ENCODE assay signal across 8 mouse cellular contexts in genomic region chr10:128210954-128211353, GRCm38 (mm10). TPM values are rescaled to one million over a fixed set of nuclear protein-coding genes. Genes with fewer than 3 reads are reported as not detected.
A peak's percentile ranks its signal among the peaks of the same experiment; 100 is the strongest.
DNase-seq lines count a peak whose midpoint lies in the region; ATAC-seq and TF ChIP-seq lines count a peak whose summit lies in the region.

No protein-coding gene starts in this region.

- TF ChIP-seq POLR2A in liver, adult 2 months (IDR thresholded peaks at IDR 0.05; ENCODE audit: extremely low read depth, insufficient read depth, low read length) = peak; percentile 48; the same call in 1 of the 2 replicates
- no peak for TF ChIP-seq POLR2A in small intestine, adult 2 months (IDR thresholded peaks at IDR 0.05; ENCODE audit: low read depth, low read length)

- TF ChIP-seq CTCF in liver, adult 2 months (IDR thresholded peaks at IDR 0.05; ENCODE audit: low read depth, low read length) = no peak
- no peak for TF ChIP-seq CTCF in small intestine, adult 2 months (IDR thresholded peaks at IDR 0.05; ENCODE audit: extremely low read depth, insufficient read length, insufficient replicate concordance, low read depth, low read length)

- no peak for ATAC-seq in cerebellum, adult (ENCODE audit: insufficient number of reproducible peaks, low FRiP score, low TSS enrichment)

- H3K4me3 ChIP-seq in liver, adult 2 months (ENCODE audit: insufficient read depth, low read depth, low read length) = peak overlapping the region; percentile 65
- peak overlapping the region; percentile 73 for H3K4me3 ChIP-seq in small intestine, adult 2 months (ENCODE audit: low read depth, low read length)

- H3K9ac ChIP-seq in liver, adult 2 months (ENCODE audit: low read depth, low read length) = peak overlapping the region; percentile 79

- H3K27me3 ChIP-seq in liver, adult 2 months (ENCODE audit: control insufficient read depth, insufficient read depth, low read length) = no peaks in the 10 kb centered on the region
- H3K27me3 ChIP-seq in small intestine, adult 2 months (ENCODE audit: control insufficient read depth, insufficient read depth, low read length) = no peaks in the 10 kb centered on the region

- intact Hi-C loops in heart, postnatal 10 days (cut with DNase I) = no loop called here

- peaks cover 32% of the 10 kb centered on the region for H3K36me3 ChIP-seq in liver, adult 2 months (ENCODE audit: control insufficient read depth, insufficient read depth, low read length)
- peaks cover 2% of the 10 kb centered on the region; the same call in 1 of the 2 replicates for H3K36me3 ChIP-seq in small intestine, adult 2 months (ENCODE audit: control insufficient read depth, insufficient read depth, low read length)

- 6% methylated on average over 14 of the region's 14 CpGs for WGBS in liver, adult 2 months
- 8% methylated on average over 14 of the region's 14 CpGs for WGBS in small intestine, adult 2 months

- peak overlapping the region; percentile 89 for H3K27ac ChIP-seq in liver, adult 2 months (replicated peaks; ENCODE audit: insufficient read depth, low read depth, low read length)
- H3K27ac ChIP-seq in small intestine, adult 2 months (ENCODE audit: insufficient read depth, low read depth, low read length) = no peak overlapping the region

- H3K4me1 ChIP-seq in liver, adult 2 months (ENCODE audit: control insufficient read depth, insufficient read depth, low read length) = peaks cover 10% of the 10 kb centered on the region; the same call in 1 of the 2 replicates
- peaks cover 3% of the 10 kb centered on the region; the same call in 1 of the 2 replicates for H3K4me1 ChIP-seq in small intestine, adult 2 months (ENCODE audit: control insufficient read depth, insufficient read depth, insufficient read length, low read length)

- H3K79me2 ChIP-seq in liver, adult 2 months (ENCODE audit: control insufficient read depth, insufficient read depth, low read length) = no peaks in the 10 kb centered on the region

- peak; percentile 48 for DNase-seq in cerebellum, adult 9-11 months
- peak; percentile 28 for DNase-seq in thymus, postnatal 14 days
- no peak for DNase-seq in thymus, adult 18-20 months
- DNase-seq in heart, postnatal 10 days = peak; percentile 22 to 25
- DNase-seq in liver, adult 2 months (ENCODE audit: extremely low read depth, low read depth, low spot score) = peak; percentile 88
- DNase-seq in yolk sac, embryonic 10.5 days (ENCODE audit: low spot score) = no peak

RNA-seq across cellular contexts. Expression of gene Spryd4, which starts 0.7 kb away (rescaled TPM):
- total RNA-seq in heart, postnatal 10 days (2021) = 10 to 100 TPM; 42.1 to 44.6 TPM
- 20.8 and 21.1 TPM in 2 replicates for total RNA-seq in liver, adult 2 months (2014; rRNA removed)
- 30.2 and 33.1 TPM in 2 replicates for polyA plus RNA-seq in liver, adult 2 months (2012; rRNA removed)
- 9.4 and 10.5 TPM in 2 replicates for polyA plus RNA-seq in small intestine, adult 2 months (2012; rRNA removed)

RNA-seq across cellular contexts. Expression of gene Mip, which starts 14.7 kb away (rescaled TPM):
- not detected for total RNA-seq in heart, postnatal 10 days (2021)
- not detected in 2 replicates for total RNA-seq in liver, adult 2 months (2014; rRNA removed)
- polyA plus RNA-seq in liver, adult 2 months (2012; rRNA removed) = not detected in 2 replicates
- polyA plus RNA-seq in small intestine, adult 2 months (2012; rRNA removed) = not detected in 2 replicates

RNA-seq across cellular contexts. Expression of gene Gls2, which starts 16.7 kb away (rescaled TPM):
- total RNA-seq in heart, postnatal 10 days (2021) = under 1 TPM; 0.64 to 0.67 TPM
- total RNA-seq in liver, adult 2 months (2014; rRNA removed) = 485 and 986 TPM in 2 replicates
- polyA plus RNA-seq in liver, adult 2 months (2012; rRNA removed) = 1,667 and 2,920 TPM in 2 replicates
- polyA plus RNA-seq in small intestine, adult 2 months (2012; rRNA removed) = 7.5 and 28.7 TPM in 2 replicates

RNA-seq across cellular contexts. Expression of gene Timeless, which starts 20.9 kb away (rescaled TPM):
- 10 to 100 TPM; 11.5 to 17.3 TPM for total RNA-seq in heart, postnatal 10 days (2021)
- 1.6 and 1.7 TPM in 2 replicates for total RNA-seq in liver, adult 2 months (2014; rRNA removed)
- polyA plus RNA-seq in liver, adult 2 months (2012; rRNA removed) = 0.75 and 1.1 TPM in 2 replicates
- 1.5 and 2.0 TPM in 2 replicates for polyA plus RNA-seq in small intestine, adult 2 months (2012; rRNA removed)

RNA-seq across cellular contexts. Expression of gene Rbms2, which starts 30.9 kb away (rescaled TPM):
- total RNA-seq in heart, postnatal 10 days (2021) = 10 to 100 TPM; 82.8 to 91.0 TPM
- total RNA-seq in liver, adult 2 months (2014; rRNA removed) = 8.0 and 9.6 TPM in 2 replicates
- 21.2 and 23.2 TPM in 2 replicates for polyA plus RNA-seq in liver, adult 2 months (2012; rRNA removed)
- 20.8 and 34.9 TPM in 2 replicates for polyA plus RNA-seq in small intestine, adult 2 months (2012; rRNA removed)

Comparison
In these comparisons a context has a peak if more than half of its experiments do, and no peak if none do; other contexts are left out.
1. DNase-seq: peak in cerebellum, adult 9-11 months (single experiment), thymus, postnatal 14 days (single experiment), heart, postnatal 10 days (2 of 2) and liver, adult 2 months (single experiment); none in thymus, adult 18-20 months (0 of 2) and yolk sac, embryonic 10.5 days (single experiment).
2. RNA of gene Gls2, which starts 16.7 kb away (total RNA-seq): 485 to 986 TPM in liver, adult 2 months; 0.64 to 0.67 TPM in heart, postnatal 10 days; every median in the first group is over 100 times any median in the second.